Mouse (Mus musculus) ES-E14 (cell line): ENCODE results near the gene Upp1.

Source experiments
- CHD2 ChIP-seq: IDR thresholded peaks from 2 replicates; pipeline ENCODE4 v1.6.1; 2014; ENCODE audit warnings: mild to moderate bottlenecking, low read depth, low read length, inconsistent platforms
- HCFC1 ChIP-seq: IDR thresholded peaks from 2 replicates; pipeline ENCODE4 v1.6.1; 2012; ENCODE audit warnings: low read length, inconsistent platforms, borderline replicate concordance; ENCODE audit not compliant: insufficient read depth
- MAFK ChIP-seq: IDR thresholded peaks from 2 replicates; pipeline ENCODE4 v1.6.1; 2014; ENCODE audit warnings: mild to moderate bottlenecking, low read depth, low read length, inconsistent platforms; ENCODE audit not compliant: insufficient read depth
- ZNF384 ChIP-seq: IDR thresholded peaks from 2 replicates; pipeline ENCODE4 v1.6.1; 2012; ENCODE audit warnings: low read depth, low read length, inconsistent platforms

- TF ChIP-seq CHD2, result no peak
- TF ChIP-seq HCFC1, result 0 out of 2 replicates have a peak, but pooled peaks have one; percentile 25
- no peak for TF ChIP-seq MAFK
- TF ChIP-seq ZNF384, result peak; percentile 75
These were observed 399 bp upstream of the Upp1 start for GRCm38 (mm10) chr11:9117358-9118049.
